Mouse (Mus musculus): Measurements from ENCODE around the gene Tmem189. TPM values are rescaled to one million over a fixed set of nuclear protein-coding genes. Genes with fewer than 3 reads are reported as not detected.

The Tmem189 gene
- total and polyA plus RNA-seq, 3 experiments = 21.7 to 46.5 TPM; not detected in 1

DNA sequence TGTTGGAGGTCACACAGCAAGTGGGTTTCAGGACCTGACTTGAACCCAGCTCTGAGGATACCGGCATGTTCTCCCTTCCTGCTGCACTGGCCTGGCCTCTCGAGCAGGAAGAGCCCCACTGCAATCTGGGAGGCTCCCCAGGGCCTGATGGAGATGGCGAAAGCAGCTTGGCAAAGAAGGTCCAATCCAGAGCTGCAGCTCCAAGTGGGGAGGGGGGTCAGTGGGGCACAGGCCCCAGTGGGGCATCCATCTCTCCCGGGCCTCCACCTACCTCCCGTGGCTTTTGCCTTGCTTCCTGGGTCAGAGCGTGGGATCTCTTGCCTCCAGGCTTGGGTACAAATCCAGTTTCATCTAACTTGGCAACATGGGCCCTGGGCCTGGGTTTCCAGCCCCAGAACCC lies 12.5 kb upstream of the Tmem189 start:
- Histone ChIP-seq H3K79me2 (ENCODE audit: control insufficient read depth, insufficient read depth, low read length, poor library complexity) (no peaks in the 10 kb centered on the region), H3K36me3 (ENCODE audit: control insufficient read depth in 1 of 2, insufficient read depth in 2 of 2, low read length in 2 of 2) (no peaks in the 10 kb centered on the region), H3K27ac (ENCODE audit: control insufficient read depth, low read depth, low read length) (no peak overlapping the region), H3K9me3 (replicated peaks; ENCODE audit: insufficient read depth, low read length) (no peaks in the 10 kb centered on the region), H3K27me3 (ENCODE audit: control insufficient read depth in 1 of 2, insufficient read depth in 2 of 2, low read length in 2 of 2) (no peaks in the 10 kb centered on the region; a peak in 1 of 4 replicates), H3K4me1 (ENCODE audit: control insufficient read depth in 1 of 2, insufficient read depth in 2 of 2, low read length in 2 of 2) (peaks cover 0 to 3% of the 10 kb centered on the region in 2 experiments; a peak in 1 of 4 replicates), H3K4me3 (ENCODE audit: control insufficient read depth in 1 of 2, insufficient read depth in 1 of 2, low read depth in 2 of 2, low read length in 2 of 2) (no peak overlapping the region), H3K9ac (ENCODE audit: control insufficient read depth, low read depth, low read length, poor library complexity, severe bottlenecking) (no peak overlapping the region)
- DNase-seq (ENCODE audit: low read depth, low spot score) = no peak
- TF ChIP-seq TBP (IDR thresholded peaks at IDR 0.05; ENCODE audit: low read depth, low read length) (no peak), USF1 (IDR thresholded peaks at IDR 0.05; ENCODE audit: low read depth, low read length) (no peak), ZC3H11A (IDR thresholded peaks at IDR 0.05; ENCODE audit: low read depth, low read length) (no peak), MEF2A (IDR thresholded peaks at IDR 0.05; ENCODE audit: extremely low read depth, insufficient replicate concordance, low read depth, low read length, poor library complexity, severe bottlenecking) (no peak), E2F4 (IDR thresholded peaks at IDR 0.05; ENCODE audit: borderline replicate concordance, low read depth, low read length) (no peak), JUND (IDR thresholded peaks at IDR 0.05; ENCODE audit: low read depth, low read length) (no peak), GABPA (IDR thresholded peaks at IDR 0.05; ENCODE audit: low read depth, low read length) (no peak), TCF12 (IDR thresholded peaks at IDR 0.05; ENCODE audit: low read depth, low read length) (no peak), MYB (IDR thresholded peaks at IDR 0.05; ENCODE audit: low read depth, low read length) (no peak), ELF1 (IDR thresholded peaks at IDR 0.05; ENCODE audit: low read depth, low read length) (no peak), RCOR1 (IDR thresholded peaks at IDR 0.05; ENCODE audit: low read depth, low read length) (no peak), ZMIZ1 (IDR thresholded peaks at IDR 0.05; ENCODE audit: low read depth, low read length) (no peak), GATA1 (IDR thresholded peaks at IDR 0.05; ENCODE audit: low read depth, low read length) (no peak), CHD2 (IDR thresholded peaks at IDR 0.05; ENCODE audit: low read length) (no peak), NRF1 (IDR thresholded peaks at IDR 0.05; ENCODE audit: insufficient read depth, low read depth, low read length, poor library complexity, severe bottlenecking) (no peak), HCFC1 (IDR thresholded peaks at IDR 0.05; ENCODE audit: low read depth, low read length) (no peak), ZKSCAN1 (IDR thresholded peaks at IDR 0.05; ENCODE audit: low read depth, low read length) (no peak), CTCF (IDR thresholded peaks at IDR 0.05 in 2 of 3, conservative IDR thresholded peaks at IDR 0.05 in 1 of 3; ENCODE audit: control insufficient read depth in 1 of 3, insufficient read depth in 1 of 3, low read depth in 2 of 3, low read length in 3 of 3, poor library complexity in 1 of 3, severe bottlenecking in 1 of 3) (no peak)

DNA sequence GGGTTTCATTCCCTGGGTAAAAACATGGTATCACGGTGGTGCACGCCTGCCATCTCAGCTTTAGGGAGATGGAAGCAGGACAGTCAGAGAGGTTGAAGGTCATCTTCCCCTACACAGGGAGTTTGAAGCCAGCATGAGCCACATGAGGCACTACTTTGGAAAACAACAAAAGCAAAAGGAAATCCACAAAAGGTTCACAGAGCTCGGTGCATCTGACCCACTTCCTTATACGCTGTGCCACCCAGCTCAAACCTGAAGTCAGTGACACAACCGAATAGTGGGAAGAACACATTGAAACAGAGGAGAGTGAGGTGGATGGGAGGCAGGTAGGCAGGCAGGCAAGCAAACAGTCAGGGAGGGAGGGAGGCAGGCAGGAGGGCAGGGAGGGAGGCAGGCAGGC lies 11.8 kb upstream of the Tmem189 start:
- H3K36me3 ChIP-seq (ENCODE audit: control insufficient read depth in 1 of 2, insufficient read depth in 2 of 2, low read length in 2 of 2) = no peaks in the 10 kb centered on the region
- no peak overlapping the region for H3K27ac ChIP-seq (ENCODE audit: control insufficient read depth, low read depth, low read length)
- TF ChIP-seq CTCF (IDR thresholded peaks at IDR 0.05 in 2 of 3, conservative IDR thresholded peaks at IDR 0.05 in 1 of 3; ENCODE audit: control insufficient read depth in 1 of 3, insufficient read depth in 1 of 3, low read depth in 2 of 3, low read length in 3 of 3, poor library complexity in 1 of 3, severe bottlenecking in 1 of 3) (no peak), GABPA (IDR thresholded peaks at IDR 0.05; ENCODE audit: low read depth, low read length) (no peak), USF2 (IDR thresholded peaks at IDR 0.05; ENCODE audit: borderline replicate concordance in 1 of 2, insufficient read depth in 1 of 2, low read depth in 1 of 2, low read length in 2 of 2) (no peak), NRF1 (IDR thresholded peaks at IDR 0.05; ENCODE audit: insufficient read depth, low read depth, low read length, poor library complexity, severe bottlenecking) (no peak), ETS1 (IDR thresholded peaks at IDR 0.05; ENCODE audit: low read depth, low read length) (no peak), GATA1 (IDR thresholded peaks at IDR 0.05; ENCODE audit: low read depth, low read length) (no peak), MAFK (IDR thresholded peaks at IDR 0.05; ENCODE audit: borderline replicate concordance, low read depth, low read length) (no peak), BHLHE40 (IDR thresholded peaks at IDR 0.05; ENCODE audit: borderline replicate concordance, low read depth, low read length) (no peak), SIN3A (IDR thresholded peaks at IDR 0.05; ENCODE audit: low read length) (no peak), TBP (IDR thresholded peaks at IDR 0.05; ENCODE audit: low read depth, low read length) (no peak), CHD1 (IDR thresholded peaks at IDR 0.05; ENCODE audit: low read depth, low read length) (no peak), TAL1 (IDR thresholded peaks at IDR 0.05; ENCODE audit: low read length) (no peak), MYB (IDR thresholded peaks at IDR 0.05; ENCODE audit: low read depth, low read length) (no peak), MAZ (IDR thresholded peaks at IDR 0.05; ENCODE audit: low read depth, low read length) (no peak), POLR2AphosphoS2 (IDR thresholded peaks at IDR 0.05; ENCODE audit: low read length) (no peak), ELF1 (IDR thresholded peaks at IDR 0.05; ENCODE audit: low read depth, low read length) (no peak), POLR2AphosphoS5 (IDR thresholded peaks at IDR 0.05; ENCODE audit: borderline replicate concordance, low read depth, low read length) (no peak), POLR2A (IDR thresholded peaks at IDR 0.05; ENCODE audit: control insufficient read depth in 1 of 2, insufficient read depth in 1 of 2, low read depth in 1 of 2, low read length in 2 of 2, poor library complexity in 1 of 2) (no peak)
- H3K9me3 ChIP-seq (replicated peaks; ENCODE audit: insufficient read depth, low read length) = no peaks in the 10 kb centered on the region
- no peaks in the 10 kb centered on the region; a peak in 1 of 4 replicates for H3K27me3 ChIP-seq (ENCODE audit: control insufficient read depth in 1 of 2, insufficient read depth in 2 of 2, low read length in 2 of 2)
- H3K4me1 ChIP-seq (ENCODE audit: control insufficient read depth in 1 of 2, insufficient read depth in 2 of 2, low read length in 2 of 2) = peaks cover 0 to 3% of the 10 kb centered on the region in 2 experiments; a peak in 1 of 4 replicates
- H3K79me2 ChIP-seq (ENCODE audit: control insufficient read depth, insufficient read depth, low read length, poor library complexity) = no peaks in the 10 kb centered on the region
- DNase-seq (ENCODE audit: low read depth, low spot score) = no peak
- H3K4me3 ChIP-seq (ENCODE audit: control insufficient read depth in 1 of 2, insufficient read depth in 1 of 2, low read depth in 2 of 2, low read length in 2 of 2) = no peak overlapping the region
- no peak overlapping the region for H3K9ac ChIP-seq (ENCODE audit: control insufficient read depth, low read depth, low read length, poor library complexity, severe bottlenecking)

Data from MEL (cell line).